Mouse (Mus musculus) CD4-positive, CD25-positive, alpha-beta regulatory T cell, adult 2 months (primary cell): Measurements from ENCODE around the gene 1700029H14Rik.

ENCODE experiments used
- DNase-seq: peaks from one replicate; pipeline ENCODE4 v3.0.0-alpha.2; 2012; ENCODE audit warnings: low read depth, low spot score

The 1700029H14Rik gene

GRCm38 (mm10) chr8:13504894-13505674 is 57.2 kb downstream of the 1700029H14Rik start:
- no peak for DNase-seq

- no peak for DNase-seq
These were observed 58.2 kb downstream of the 1700029H14Rik start for GRCm38 (mm10) chr8:13503936-13504606.

GRCm38 (mm10) chr8:13501221-13501620 is 61.0 kb downstream of the 1700029H14Rik start:
- DNase-seq = no peak
